12 mouse cellular contexts compared by ENCODE assay signal in genomic region chr16:23350802-23351201, GRCm38 (mm10).
A peak's percentile ranks its signal among the peaks of the same experiment; 100 is the strongest.
DNase-seq lines count a peak whose midpoint lies in the region; ATAC-seq and TF ChIP-seq lines count a peak whose summit lies in the region.
"Had no signal": no experiment of that assay in that cellular context is flagged by ENCODE, and none has a peak within 500 bp of the region (broad histone marks: within the 10 kb centered on the region; RNA-seq: fewer than 3 reads in every experiment).

No protein-coding gene starts in this region.

- WGBS in liver, postnatal 0 days (ENCODE audit: insufficient replicate concordance) = 32% methylated on average over 2 of the region's 2 CpGs
- 42% methylated on average over 2 of the region's 2 CpGs for WGBS in liver, embryonic 11.5 days

- peak; percentile 25 for DNase-seq in embryo, embryonic 11 days
- DNase-seq in embryo, embryonic 10 days (ENCODE audit: low spot score) = no peak
- DNase-seq in liver, postnatal 0 days = peak; percentile 42
- no peak for DNase-seq in liver, embryonic 11.5 days (ENCODE audit: low spot score)
- peak; percentile 57 for DNase-seq in T-cell, adult 2 months (ENCODE audit: low spot score)
- DNase-seq in retina, postnatal 7 days (ENCODE audit: low read depth, low spot score) = peak; percentile 63
- no peak for DNase-seq in frontal cortex, postnatal 10 days (ENCODE audit: low spot score in 2 of 2)
- no peak for DNase-seq in urinary bladder, postnatal 25 days (ENCODE audit: low spot score)
- DNase-seq: lung, postnatal 4 days had no signal

- H3K27me3 ChIP-seq in liver, postnatal 0 days (ENCODE audit: insufficient read depth, low read length) = no peaks in the 10 kb centered on the region
- no peaks in the 10 kb centered on the region for H3K27me3 ChIP-seq in liver, embryonic 11.5 days (replicated peaks; ENCODE audit: control insufficient read depth, insufficient read depth, low read length)
- H3K27me3 ChIP-seq: limb, embryonic 13.5 days; neural tube, embryonic 12.5 days had no signal

- no peak overlapping the region for H3K4me2 ChIP-seq in liver, postnatal 0 days (ENCODE audit: low read depth, low read length)
- no peak overlapping the region for H3K4me2 ChIP-seq in liver, embryonic 11.5 days
- H3K4me2 ChIP-seq: limb, embryonic 13.5 days; neural tube, embryonic 12.5 days had no signal

- no peak overlapping the region for H3K9ac ChIP-seq in liver, postnatal 0 days (replicated peaks)
- H3K9ac ChIP-seq in liver, embryonic 11.5 days (ENCODE audit: low read depth, low read length) = no peak overlapping the region
- H3K9ac ChIP-seq: limb, embryonic 13.5 days; neural tube, embryonic 12.5 days had no signal

- no peak overlapping the region for H3K4me3 ChIP-seq in liver, postnatal 0 days (ENCODE audit: low read depth, low read length)
- no peak overlapping the region for H3K4me3 ChIP-seq in liver, embryonic 11.5 days (ENCODE audit: low read depth, low read length)
- H3K4me3 ChIP-seq: limb, embryonic 13.5 days; neural tube, embryonic 12.5 days had no signal

- no peak for TF ChIP-seq EP300 in liver, postnatal 0 days (IDR thresholded peaks at IDR 0.05; ENCODE audit: low read depth)

- peaks cover 18% of the 10 kb centered on the region for H3K4me1 ChIP-seq in liver, postnatal 0 days (ENCODE audit: insufficient read depth)
- 0 out of 2 replicates have a peak, but pooled peaks cover 3% of the 10 kb centered on the region for H3K4me1 ChIP-seq in liver, embryonic 11.5 days (replicated peaks; ENCODE audit: control insufficient read depth, insufficient read depth, low read length)
- H3K4me1 ChIP-seq: neural tube, embryonic 12.5 days had no signal

- ATAC-seq in liver, postnatal 0 days = peak; percentile 85
- ATAC-seq in liver, embryonic 11.5 days (replicated peaks; ENCODE audit: low FRiP score) = no peak
- ATAC-seq: inflammation-experienced regulatory T-cells, adult 6 months had no signal

- no peak for TF ChIP-seq CTCF in liver, postnatal 0 days (IDR thresholded peaks at IDR 0.05; ENCODE audit: low read depth)

- H3K9me3 ChIP-seq in liver, postnatal 0 days (ENCODE audit: low read length) = no peaks in the 10 kb centered on the region
- no peaks in the 10 kb centered on the region for H3K9me3 ChIP-seq in liver, embryonic 11.5 days (ENCODE audit: control insufficient read depth, low read length)
- H3K9me3 ChIP-seq: limb, embryonic 13.5 days; neural tube, embryonic 12.5 days had no signal

- peaks cover 15% of the 10 kb centered on the region for H3K36me3 ChIP-seq in liver, postnatal 0 days (replicated peaks; ENCODE audit: insufficient read depth, low read length)
- no peaks in the 10 kb centered on the region for H3K36me3 ChIP-seq in liver, embryonic 11.5 days (ENCODE audit: control insufficient read depth, insufficient read depth, low read length)

- no peak overlapping the region for H3K27ac ChIP-seq in liver, postnatal 0 days (ENCODE audit: low read depth)
- H3K27ac ChIP-seq in liver, embryonic 11.5 days (ENCODE audit: low read depth, low read length) = no peak overlapping the region
- H3K27ac ChIP-seq: limb, embryonic 13.5 days; neural tube, embryonic 12.5 days had no signal

Comparison
In these comparisons a context has a peak if more than half of its experiments do, and no peak if none do; other contexts are left out.
1. DNase-seq: peak in embryo, embryonic 11 days (single experiment), liver, postnatal 0 days (single experiment), T-cell, adult 2 months (single experiment) and retina, postnatal 7 days (single experiment); none in embryo, embryonic 10 days (single experiment), liver, embryonic 11.5 days (single experiment), frontal cortex, postnatal 10 days (0 of 2) and urinary bladder, postnatal 25 days (single experiment).